Mouse (Mus musculus) CH12.LX (cell line): Measurements from ENCODE around the gene Suco. TPM values are rescaled to one million over a fixed set of nuclear protein-coding genes. Genes with fewer than 3 reads are reported as not detected.

ENCODE experiments used
- DNase-seq: peaks from one replicate; pipeline ENCODE4 v3.0.0-alpha.2; 2013; ENCODE audit errors: extremely low read depth
- H3K27ac ChIP-seq: 2 replicates; pipeline ENCODE4 v1.5.1; 2012; ENCODE audit warnings: low read depth, mild to moderate bottlenecking, control low read depth, moderate library complexity; ENCODE audit not compliant: insufficient read depth
- H3K27me3 ChIP-seq: replicated peaks from 2 replicates; pipeline ENCODE3; 2012; ENCODE audit warnings: inconsistent platforms
- H3K36me3 ChIP-seq, 2 experiments: replicated peaks in 1 of 2; 2 replicates each; pipeline versions ENCODE3 to v1.6.1; 2012; ENCODE audit warnings: inconsistent platforms in 1 of 2, low read length in 1 of 2, mild to moderate bottlenecking in 1 of 2, mixed read lengths in 1 of 2, moderate library complexity in 1 of 2; ENCODE audit not compliant: control insufficient read depth in 1 of 2, insufficient read depth in 1 of 2
- H3K4me1 ChIP-seq, 2 experiments: 2 replicates each; pipeline ENCODE4 v1.6.1; 2012; ENCODE audit warnings: inconsistent platforms in 1 of 2, moderate library complexity in 1 of 2; ENCODE audit not compliant: insufficient read depth in 2 of 2, control insufficient read depth in 1 of 2
- H3K4me2 ChIP-seq: 2 replicates; pipeline ENCODE4 v1.6.1; 2012; ENCODE audit warnings: low read depth, mild to moderate bottlenecking, control low read depth; ENCODE audit not compliant: poor library complexity, insufficient read depth, severe bottlenecking
- H3K4me3 ChIP-seq, 3 experiments: fragments of 150-350 bp in 1 of 3; sonication (generic) in 1 of 3; replicated peaks in 1 of 3; 2 replicates each; pipeline versions ENCODE3 to v1.5.1; 2011 to 2012; ENCODE audit warnings: low read depth in 2 of 3, low read length in 2 of 3, mild to moderate bottlenecking in 2 of 3, moderate library complexity in 2 of 3, control low read depth in 1 of 3, improper control_type of control experiment in 1 of 3, inconsistent platforms in 1 of 3, mixed read lengths in 1 of 3; ENCODE audit not compliant: poor library complexity in 1 of 3
- H3K79me2 ChIP-seq: replicated peaks from 2 replicates; pipeline ENCODE4 v1.6.1; 2012; ENCODE audit warnings: mild to moderate bottlenecking, moderate library complexity; ENCODE audit not compliant: control insufficient read depth, poor library complexity, insufficient read depth, severe bottlenecking; ENCODE audit errors: extremely low read depth
- H3K9ac ChIP-seq: 2 replicates; pipeline ENCODE4 v1.6.1; 2012; ENCODE audit warnings: low read depth, mild to moderate bottlenecking, control low read depth, moderate library complexity; ENCODE audit not compliant: insufficient read depth
- H3K9me3 ChIP-seq: replicated peaks from 2 replicates; pipeline ENCODE3; 2012; ENCODE audit warnings: low read length, inconsistent platforms, mixed read lengths
- CHD2 ChIP-seq: IDR thresholded peaks from 2 replicates; pipeline ENCODE4 v1.6.1; 2011; ENCODE audit warnings: low read length, improper control_type of control experiment
- ELF1 ChIP-seq: IDR thresholded peaks from 2 replicates; pipeline ENCODE4 v1.6.1; 2014; ENCODE audit warnings: low read depth, mild to moderate bottlenecking, inconsistent platforms, low read length, improper control_type of control experiment
- ETS1 ChIP-seq: conservative IDR thresholded peaks from 2 replicates; pipeline ENCODE4 v1.6.1; 2012; ENCODE audit warnings: low read depth, mild to moderate bottlenecking, inconsistent platforms, low read length, improper control_type of control experiment, moderate library complexity
- HCFC1 ChIP-seq: IDR thresholded peaks from 2 replicates; pipeline ENCODE4 v1.6.1; 2012; ENCODE audit warnings: low read depth, mild to moderate bottlenecking, inconsistent platforms, low read length, improper control_type of control experiment
- MAZ ChIP-seq: IDR thresholded peaks from 2 replicates; pipeline ENCODE4 v1.6.1; 2012; ENCODE audit warnings: low read depth, mild to moderate bottlenecking, inconsistent platforms, low read length, improper control_type of control experiment, moderate library complexity
- PAX5 ChIP-seq: IDR thresholded peaks from 2 replicates; pipeline ENCODE4 v1.6.1; 2012; ENCODE audit warnings: low read length, inconsistent platforms, mixed read lengths
- POLR2A ChIP-seq: IDR thresholded peaks from 2 replicates; pipeline ENCODE4 v1.6.1; 2011; ENCODE audit warnings: low read depth, mild to moderate bottlenecking, improper control_type of control experiment, low read length
- RAD21 ChIP-seq: IDR thresholded peaks from 2 replicates; pipeline ENCODE4 v1.6.1; 2011; ENCODE audit warnings: low read depth, mild to moderate bottlenecking, low read length, improper control_type of control experiment, moderate library complexity
- RCOR1 ChIP-seq: conservative IDR thresholded peaks from 2 replicates; pipeline ENCODE4 v1.6.1; 2012; ENCODE audit warnings: low read depth, mild to moderate bottlenecking, inconsistent platforms, low read length, improper control_type of control experiment
- TBP ChIP-seq: conservative IDR thresholded peaks from 2 replicates; pipeline ENCODE4 v1.6.1; 2011; ENCODE audit warnings: low read depth, low read length, improper control_type of control experiment
- TCF12 ChIP-seq: IDR thresholded peaks from 2 replicates; pipeline ENCODE4 v1.6.1; 2014; ENCODE audit warnings: low read depth, mild to moderate bottlenecking, inconsistent platforms, low read length, improper control_type of control experiment
- USF1 ChIP-seq: IDR thresholded peaks from 2 replicates; pipeline ENCODE4 v1.6.1; 2014; ENCODE audit warnings: low read depth, mild to moderate bottlenecking, inconsistent platforms, low read length, improper control_type of control experiment
- USF2 ChIP-seq: conservative IDR thresholded peaks from 2 replicates; pipeline ENCODE4 v1.6.1; 2011; ENCODE audit warnings: low read depth, low read length, improper control_type of control experiment
- ZC3H11A ChIP-seq: IDR thresholded peaks from 2 replicates; pipeline ENCODE4 v1.6.1; 2012; ENCODE audit warnings: low read depth, mild to moderate bottlenecking, inconsistent platforms, low read length, improper control_type of control experiment
- ZKSCAN1 ChIP-seq: IDR thresholded peaks from 2 replicates; pipeline ENCODE4 v1.6.1; 2012; ENCODE audit warnings: low read depth, inconsistent platforms, low read length, improper control_type of control experiment, borderline replicate concordance
- ZNF384 ChIP-seq: IDR thresholded peaks from 2 replicates; pipeline ENCODE4 v1.6.1; 2012; ENCODE audit warnings: low read depth, low read length, improper control_type of control experiment, inconsistent platforms
- dilution Hi-C: fragments of 300-500 bp; cut with MboI; formaldehyde crosslinking; loops from 2 replicates; pipeline ENCODE4 v1.14.3; 2020; ENCODE audit warnings: low sequenced_read_pairs; ENCODE audit not compliant: extremely low pct_unique_long_range_greater_than_20kb, extremely low pct_ligation_motif_present
- in situ Hi-C: fragments of 300-500 bp; cut with MboI; formaldehyde crosslinking; loops from 3 replicates; pipeline ENCODE4 v1.14.3; 2019; ENCODE audit warnings: low sequenced_read_pairs, low pct_ligation_motif_present, low pct_unique_long_range_greater_than_20kb, mixed read lengths
- polyA plus RNA-seq: library from polyadenylated mRNA; unstranded; fragments of >175 nt; gene quantifications from 2 replicates; pipeline ENCODE4 v1.2.1, GENCODE M21; 2012; ENCODE audit warnings: low read depth; ENCODE audit not compliant: insufficient read length
- total RNA-seq, 2 experiments: library from RNA; depleted of rRNA; stranded (reverse); fragments of 300-350 nt in 1 of 2; fragments of >200 nt in 1 of 2; gene quantifications; 2 replicates each; pipeline ENCODE4 v1.2.3; 2012 to 2014

Suco gene
- total and polyA plus RNA-seq, 3 experiments, result 21.8 to 41.9 (median 36.1) TPM

- TF ChIP-seq TCF12, result no peak
Observed at GRCm38 (mm10) chr1:161859248-161859647, 17.2 kb downstream of the Suco start (continued).

- in situ Hi-C loops, result no loop called here
Observed at GRCm38 (mm10) chr1:161826677-161827076, 49.8 kb downstream of the Suco start.

GRCm38 (mm10) chr1:161809428-161809827 lies 67.1 kb downstream of the Suco start:
- peaks cover 0 to 20% of the 10 kb centered on the region in 2 experiments for H3K36me3 ChIP-seq
- dilution Hi-C loops (no loop called here), in situ Hi-C loops (loop anchor here (10.0 kb wide), 1 partner anchor 55 kb away; no protein-coding TSS in a partner anchor)
- H3K4me1 ChIP-seq, result peaks cover 3 to 23% of the 10 kb centered on the region in 2 experiments; a peak in 3 of 4 replicates
- no peaks in the 10 kb centered on the region for H3K27me3 ChIP-seq
- peak overlapping the region; percentile 48 for H3K4me2 ChIP-seq
- peak overlapping the region; percentile 46 for H3K9ac ChIP-seq
- H3K79me2 ChIP-seq, result no peaks in the 10 kb centered on the region
- H3K27ac ChIP-seq, result peak overlapping the region; percentile 17
- DNase-seq, result no peak
- TF ChIP-seq TBP (no peak), RCOR1 (no peak), ELF1 (0 out of 2 replicates have a peak, but pooled peaks have one; percentile 32), ZC3H11A (no peak), ZKSCAN1 (no peak), ZNF384 (no peak), USF1 (no peak)
- no peaks in the 10 kb centered on the region for H3K9me3 ChIP-seq
- H3K4me3 ChIP-seq, result no peak overlapping the region

More at GRCm38 (mm10) chr1:161826677-161827076, 49.8 kb downstream of the Suco start:
- Histone ChIP-seq H3K36me3 (peaks cover 31 to 65% of the 10 kb centered on the region in 2 experiments), H3K27ac (no peak overlapping the region), H3K4me1 (peaks cover 0 to 16% of the 10 kb centered on the region in 2 experiments; a peak in 2 of 4 replicates), H3K4me3 (no peak overlapping the region), H3K9ac (no peak overlapping the region), H3K79me2 (peaks cover 9% of the 10 kb centered on the region), H3K9me3 (no peaks in the 10 kb centered on the region), H3K4me2 (no peak overlapping the region), H3K27me3 (no peaks in the 10 kb centered on the region)
- no peak for TF ChIP-seq ZKSCAN1
- no peak for TF ChIP-seq ZNF384
- no peak for TF ChIP-seq RCOR1
- no peak for TF ChIP-seq TCF12
- no peak for TF ChIP-seq RAD21
- TF ChIP-seq CHD2, result no peak
- TF ChIP-seq PAX5, result no peak
- no peak for TF ChIP-seq USF2
- TF ChIP-seq ETS1, result no peak
- TF ChIP-seq ELF1, result no peak
- TF ChIP-seq MAZ, result no peak
- no peak for TF ChIP-seq HCFC1
- no peak for TF ChIP-seq POLR2A
- no peak for DNase-seq
- dilution Hi-C loops, result no loop called here
